Mouse (Mus musculus) c-Kit-negative CD71-positive TER-119-positive erythroid progenitor cells, embryonic 14.5 days (primary cell): ENCODE measurements around the gene Ldb2.

ENCODE experiments used
- DNase-seq: peaks from one replicate; pipeline ENCODE4 v3.0.0-alpha.2; 2013; ENCODE audit warnings: low read depth, low spot score

The Ldb2 gene

DNA sequence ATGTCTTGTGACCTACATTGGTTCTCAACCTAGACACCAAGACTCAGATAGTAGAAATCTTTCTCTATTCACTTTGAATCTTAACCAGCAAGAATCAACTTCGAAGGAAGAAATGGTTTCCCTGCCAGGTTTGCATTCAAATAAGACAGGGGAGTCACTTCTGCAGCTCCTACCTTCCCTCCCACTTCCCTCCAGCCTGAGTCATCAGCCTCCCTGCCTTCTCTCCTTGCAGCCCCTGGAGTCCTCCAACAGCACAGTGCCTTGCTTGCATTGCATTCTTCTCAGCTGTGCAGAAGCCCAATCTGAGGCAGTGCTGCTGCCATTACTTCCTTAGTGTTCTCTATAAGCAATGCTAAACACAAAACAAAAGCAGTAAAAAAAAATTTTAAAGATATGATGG, 79.6 kb downstream of the Ldb2 start:
- no peak for DNase-seq

DNA sequence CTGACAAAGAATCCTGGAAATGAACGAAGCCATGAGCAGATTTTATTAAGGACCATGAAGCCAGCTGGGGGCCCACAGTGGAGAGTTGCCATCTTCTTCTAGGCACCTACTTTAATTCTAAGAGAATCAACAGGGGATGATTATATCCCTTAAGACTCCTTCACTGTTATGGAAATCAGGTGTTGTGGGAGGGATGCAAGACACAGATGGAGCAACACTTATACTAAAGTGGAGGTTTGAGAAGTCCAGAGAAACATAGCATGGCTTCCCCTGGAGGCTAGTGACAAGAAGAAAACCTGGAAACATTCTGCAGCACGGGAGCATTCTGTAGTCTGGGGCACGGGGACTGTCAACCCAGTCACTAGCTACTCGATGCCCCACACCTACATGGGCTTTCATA, 85.0 kb downstream of the Ldb2 start:
- DNase-seq: no peak

DNA sequence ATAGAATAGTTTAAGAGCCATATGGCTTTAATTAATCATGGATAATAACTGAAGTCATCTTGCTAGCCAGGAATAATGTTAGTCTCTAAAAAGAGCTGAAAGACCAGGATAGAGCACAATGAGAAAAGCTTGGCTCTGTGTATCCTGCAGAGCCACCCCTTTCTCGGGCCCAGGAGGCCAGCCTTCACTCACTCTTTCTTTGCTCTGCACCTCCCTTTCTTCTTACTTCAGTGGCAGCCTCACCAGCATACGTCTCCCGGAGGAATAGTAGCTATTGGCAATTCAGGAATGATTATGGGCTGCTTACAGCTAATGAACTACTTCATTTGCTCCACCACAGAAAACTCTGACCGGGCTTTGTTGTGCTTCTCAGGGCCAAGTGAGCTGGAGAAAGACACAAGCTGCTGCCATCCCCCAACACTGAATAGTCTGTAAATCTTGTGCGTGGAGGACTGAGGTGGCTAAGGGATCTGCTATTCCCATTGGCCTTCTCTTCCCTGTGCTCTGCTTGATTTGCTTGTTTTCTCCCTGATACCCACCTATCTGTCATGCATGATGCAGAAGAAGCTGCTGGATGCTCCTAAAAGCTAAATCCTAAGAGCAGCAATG, 86.2 kb downstream of the Ldb2 start:
- no peak for DNase-seq

DNA sequence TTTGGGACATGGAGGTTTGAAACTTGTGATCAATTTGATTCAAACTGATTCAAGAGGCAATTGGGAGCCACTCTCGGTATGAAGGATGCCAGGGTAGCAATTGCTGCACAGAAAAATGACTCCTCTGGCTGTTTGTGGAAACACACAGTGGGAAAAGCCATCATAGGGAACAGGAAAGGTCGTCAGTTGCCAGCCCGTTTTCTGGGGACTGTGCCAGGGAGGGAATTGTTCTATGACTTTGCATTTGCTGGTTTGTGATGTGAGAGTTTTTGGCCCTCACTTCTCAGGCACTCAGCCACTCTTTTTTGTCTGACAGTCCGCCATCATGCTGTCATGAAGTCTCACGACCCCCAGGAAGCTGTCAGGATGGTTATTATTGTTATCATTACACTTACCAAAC, 88.3 kb downstream of the Ldb2 start:
- DNase-seq: no peak

DNA sequence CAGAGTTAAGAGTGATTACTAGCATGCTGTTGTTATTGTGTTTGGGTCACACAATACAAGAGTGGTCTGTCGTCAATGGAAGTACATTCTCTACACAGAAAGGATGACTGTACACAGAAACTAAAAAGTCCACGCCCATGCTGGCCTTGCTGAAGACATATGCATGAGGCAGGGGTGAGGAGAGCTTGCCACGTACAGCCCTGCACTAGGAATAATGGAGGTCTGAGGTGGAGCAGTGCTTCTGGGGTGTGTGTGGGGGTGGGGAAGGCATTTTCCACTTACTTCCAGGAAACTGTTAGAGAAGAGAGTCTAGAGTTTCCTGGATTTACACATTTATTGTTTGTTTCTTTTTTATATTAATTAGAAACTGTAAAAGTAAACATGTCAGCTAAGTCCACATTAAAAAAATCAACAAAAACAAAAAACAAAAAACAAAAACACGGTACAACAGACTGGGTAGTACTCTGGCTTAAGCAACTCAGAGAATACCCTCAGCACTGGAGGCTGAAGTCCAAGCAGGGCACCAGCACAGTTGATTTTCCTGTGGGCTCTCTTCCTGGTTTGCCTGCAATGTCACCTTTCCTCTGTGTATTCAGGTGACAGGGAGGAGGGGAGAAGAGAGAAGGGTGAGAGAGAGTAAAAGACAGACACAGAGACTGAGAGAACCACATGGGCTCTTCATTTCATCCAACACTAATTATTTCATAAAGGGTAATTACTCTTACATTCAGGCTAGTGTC, 89.2 kb downstream of the Ldb2 start:
- no peak for DNase-seq

DNA sequence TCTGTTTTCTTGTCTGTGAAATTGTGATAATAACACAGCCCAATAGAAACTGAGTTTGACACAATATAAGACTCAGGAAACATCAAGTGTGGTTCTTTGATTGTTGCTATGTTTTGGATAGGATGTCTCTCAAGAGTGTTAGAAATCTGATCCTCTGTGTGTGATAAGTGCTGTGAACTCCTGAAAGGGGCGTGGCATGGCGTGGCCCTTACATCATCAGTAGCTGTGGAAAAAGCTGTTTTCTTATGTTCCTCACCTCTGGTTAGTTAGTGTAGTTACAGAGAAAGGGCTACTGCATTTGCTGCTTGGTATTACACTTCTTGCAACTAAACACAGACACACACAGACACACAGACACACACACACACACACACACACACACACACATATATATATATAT, 90.2 kb downstream of the Ldb2 start:
- no peak for DNase-seq

DNA sequence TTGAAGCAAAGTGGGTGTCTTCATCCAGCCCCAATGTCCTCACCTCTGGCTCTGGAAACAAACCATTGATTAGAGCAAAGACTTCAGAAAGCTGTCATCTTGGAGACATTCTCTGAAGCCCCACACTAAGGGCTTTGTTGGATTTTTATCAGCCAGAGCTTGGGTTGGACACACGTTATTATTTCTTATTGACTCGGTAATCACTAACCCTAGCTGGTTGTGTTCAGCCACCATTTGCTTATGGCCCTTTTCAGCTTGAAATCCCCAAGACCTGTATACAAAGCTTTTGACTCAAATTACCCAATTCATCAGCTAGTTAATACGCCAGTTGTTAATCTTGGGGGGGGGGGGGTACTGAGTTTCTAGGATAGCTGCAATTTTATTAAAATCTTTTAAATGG, 91.5 kb downstream of the Ldb2 start:
- no peak for DNase-seq

DNA sequence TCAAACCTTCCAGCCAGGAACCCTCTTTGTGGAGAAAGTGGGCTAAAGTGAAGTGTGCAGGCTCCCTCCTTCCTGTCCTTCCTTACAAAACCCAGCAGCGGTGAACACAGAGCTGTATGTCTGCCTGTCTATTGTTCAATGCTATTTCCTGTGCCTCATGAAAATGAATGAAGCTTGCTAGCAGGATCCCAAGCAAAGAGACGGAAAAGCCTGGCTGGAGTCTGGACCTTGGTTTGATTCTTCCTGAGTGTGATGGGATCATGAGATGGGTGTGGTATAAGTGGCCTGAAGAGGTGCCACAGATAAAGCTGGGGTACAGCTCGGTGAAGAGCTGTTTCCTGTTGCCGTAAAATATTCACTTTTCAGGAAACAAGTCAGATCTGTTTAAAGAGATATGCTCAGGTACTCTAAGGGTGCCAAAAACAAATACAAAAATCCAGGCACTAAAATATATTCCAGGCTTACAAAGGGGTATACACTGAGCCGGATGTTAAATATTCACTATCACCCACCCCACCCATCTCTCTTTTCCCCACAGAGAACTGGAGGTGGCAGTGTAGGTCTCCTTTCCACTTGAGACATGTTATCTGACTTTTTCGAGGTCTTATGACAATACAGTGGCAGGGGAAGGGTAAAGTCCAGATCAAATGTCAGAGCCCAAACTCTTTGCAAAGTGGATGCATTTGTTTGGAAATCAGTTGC, 92.3 kb downstream of the Ldb2 start:
- DNase-seq: no peak

DNA sequence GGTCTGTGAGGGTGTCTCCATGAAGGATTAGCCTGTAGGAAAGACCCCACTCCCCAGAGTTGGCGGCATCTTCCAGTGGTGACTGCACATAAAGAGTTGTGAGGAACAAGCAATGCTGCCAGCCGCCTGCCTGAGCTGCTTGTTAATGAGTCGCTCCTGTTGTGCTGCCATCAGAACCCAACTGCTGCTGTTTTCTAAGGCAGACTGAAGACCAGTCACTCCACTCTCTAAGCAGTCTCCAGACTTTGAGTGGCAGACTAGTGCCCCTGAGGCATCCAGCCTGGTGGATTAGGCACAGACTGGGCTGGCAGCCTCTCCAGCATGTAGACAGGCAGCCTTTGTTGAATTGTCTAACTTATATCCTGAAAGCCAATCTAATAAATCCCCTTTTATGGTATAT, 101.5 kb downstream of the Ldb2 start:
- no peak for DNase-seq

DNA sequence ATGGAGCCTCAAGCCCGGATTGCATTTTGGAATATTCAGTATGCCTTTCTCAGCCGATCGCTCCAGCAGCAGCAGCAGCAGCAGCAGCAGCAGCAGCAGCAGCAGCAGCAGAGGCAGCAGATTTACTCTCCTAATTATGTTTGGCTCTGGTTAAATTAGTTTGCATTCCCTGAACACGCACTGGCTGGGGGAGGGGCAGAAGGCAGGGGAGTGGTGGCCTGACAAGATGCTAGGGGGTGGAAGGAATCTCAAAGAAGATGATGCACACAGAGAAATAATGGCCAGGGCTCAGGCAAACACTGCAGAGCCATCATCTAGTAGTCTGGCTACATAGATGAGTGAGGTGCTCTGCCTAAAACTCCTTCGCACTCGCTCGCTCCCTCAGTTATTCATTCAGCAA, 102.9 kb downstream of the Ldb2 start:
- no peak for DNase-seq

DNA sequence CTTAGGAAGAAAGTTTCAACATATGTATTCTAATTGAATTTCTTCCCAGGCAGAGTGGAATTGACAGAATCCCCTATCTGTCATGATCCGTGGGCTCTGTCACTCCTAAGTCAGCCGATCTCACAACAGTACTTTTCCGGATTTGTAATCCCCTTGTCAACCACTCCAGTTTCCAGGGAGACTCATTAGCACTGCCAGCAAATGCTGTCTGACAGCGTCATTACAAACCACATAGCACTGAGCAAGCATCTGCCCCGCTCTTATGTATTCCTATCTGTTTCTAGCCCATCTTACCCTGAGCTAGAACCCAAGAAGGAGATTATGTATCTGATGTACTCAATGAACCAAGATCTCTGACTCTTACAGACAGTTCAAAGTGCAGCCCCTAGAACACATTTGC, 105.8 kb downstream of the Ldb2 start:
- DNase-seq: no peak

DNA sequence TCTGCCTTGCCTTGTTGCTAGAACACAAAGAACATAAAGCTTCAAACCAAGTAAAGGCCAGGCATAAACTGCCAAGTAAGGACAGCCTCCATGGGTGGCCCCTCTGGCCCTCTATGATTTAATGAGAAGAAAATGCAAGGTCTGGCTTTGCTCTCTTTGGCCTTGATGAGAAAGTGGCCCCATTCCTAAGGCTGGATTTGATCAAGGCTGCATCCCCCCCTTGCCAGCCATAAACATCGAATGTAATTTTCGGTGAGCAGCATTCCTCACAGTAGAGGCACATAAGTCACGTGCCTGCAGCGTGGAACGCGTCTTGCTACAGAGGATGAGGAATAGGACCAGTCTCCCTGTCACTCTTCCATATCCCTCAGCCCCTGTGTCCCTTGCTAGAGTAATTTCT, 113.1 kb downstream of the Ldb2 start:
- DNase-seq: no peak

DNA sequence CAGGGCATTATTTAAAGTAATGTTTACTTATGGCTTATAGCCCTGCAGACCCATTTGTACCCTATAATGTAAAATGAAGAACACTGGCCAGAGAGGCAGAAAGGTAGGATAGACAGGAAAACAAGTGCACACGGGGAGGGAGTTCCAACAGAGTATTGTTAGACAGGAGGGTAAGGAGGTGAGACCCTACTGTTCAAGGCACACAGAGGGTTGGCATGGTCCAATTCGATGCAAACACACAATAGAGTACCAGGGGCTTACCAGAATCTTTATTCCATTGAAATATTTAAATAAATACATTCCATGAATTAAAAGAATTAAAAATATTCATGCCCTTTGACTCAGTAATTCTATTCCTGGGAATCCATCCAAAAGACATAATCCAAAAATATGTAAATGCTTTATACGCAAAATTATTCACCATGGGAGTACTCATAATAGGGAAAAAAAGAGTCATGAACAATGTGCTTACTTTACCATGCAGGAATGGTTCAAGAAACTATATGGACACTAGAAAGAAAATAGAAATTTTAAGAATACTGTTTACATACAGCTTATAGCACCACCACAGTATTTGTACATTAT, 118.3 kb downstream of the Ldb2 start:
- no peak for DNase-seq

DNA sequence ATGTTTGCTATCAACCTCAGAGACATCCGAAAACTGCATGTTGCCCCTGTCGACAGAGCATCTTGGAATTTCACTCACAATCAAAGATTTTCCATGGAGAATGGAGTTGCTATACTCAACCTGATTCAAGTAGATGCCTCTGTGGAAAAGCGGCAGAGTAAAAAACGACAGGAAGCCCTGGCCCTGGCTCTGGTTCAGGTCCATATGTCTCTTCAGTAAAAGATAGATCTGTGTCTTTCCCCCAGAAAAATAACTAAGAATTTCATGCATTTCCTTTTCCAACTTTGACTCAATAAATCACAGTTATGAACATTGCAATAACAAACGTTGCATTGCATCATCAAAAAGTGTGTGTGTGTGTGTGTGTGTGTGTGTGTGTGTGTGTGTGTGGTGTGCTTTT, 121.7 kb downstream of the Ldb2 start:
- DNase-seq: no peak

DNA sequence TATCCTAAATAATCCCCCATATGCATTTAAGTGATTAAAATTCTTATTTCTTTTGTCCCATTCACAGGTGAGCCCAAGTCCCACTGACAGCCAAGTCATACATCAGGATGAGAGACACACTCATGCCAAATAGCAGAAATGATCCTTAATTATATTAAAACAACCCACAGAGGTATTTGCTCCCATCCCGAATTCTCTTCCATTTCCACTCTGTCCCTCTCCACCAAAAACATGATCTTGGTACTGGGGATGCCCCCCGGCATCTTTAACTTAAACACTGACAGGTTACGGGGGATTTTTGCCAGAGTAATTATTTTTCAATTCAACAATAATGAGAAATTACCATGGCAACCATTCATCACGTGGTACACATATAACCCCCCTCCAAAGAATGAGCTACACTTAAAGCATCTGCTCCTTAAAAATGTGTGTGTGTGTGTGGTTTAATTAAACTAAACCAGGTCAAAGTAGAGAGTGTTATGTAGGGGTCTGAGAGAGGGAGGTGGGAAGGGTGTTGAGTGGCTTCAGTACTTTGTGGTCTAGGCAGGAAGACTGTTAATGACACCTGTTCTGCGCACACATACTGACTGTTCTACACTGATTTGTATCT, 123.2 kb downstream of the Ldb2 start:
- DNase-seq: no peak

DNA sequence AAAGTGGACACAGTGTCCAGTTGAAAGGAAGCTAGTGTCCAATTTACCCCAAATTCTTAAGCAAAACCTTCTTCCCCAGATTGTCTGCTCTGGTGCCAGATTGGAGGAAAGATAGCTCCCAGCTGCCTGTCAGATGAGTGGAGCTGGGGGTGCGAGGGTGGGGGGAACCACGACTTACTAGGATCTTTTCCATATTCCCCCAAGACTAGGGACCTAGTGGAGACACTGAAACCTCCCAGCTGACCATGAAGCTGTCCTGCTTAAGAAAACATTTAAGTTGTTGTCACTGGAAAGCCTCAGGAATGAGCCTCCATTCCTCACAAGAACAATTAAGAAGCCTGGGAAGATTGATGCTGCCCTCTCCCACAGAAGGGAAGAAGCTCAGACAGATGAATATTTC, 129.1 kb downstream of the Ldb2 start:
- no peak for DNase-seq

DNA sequence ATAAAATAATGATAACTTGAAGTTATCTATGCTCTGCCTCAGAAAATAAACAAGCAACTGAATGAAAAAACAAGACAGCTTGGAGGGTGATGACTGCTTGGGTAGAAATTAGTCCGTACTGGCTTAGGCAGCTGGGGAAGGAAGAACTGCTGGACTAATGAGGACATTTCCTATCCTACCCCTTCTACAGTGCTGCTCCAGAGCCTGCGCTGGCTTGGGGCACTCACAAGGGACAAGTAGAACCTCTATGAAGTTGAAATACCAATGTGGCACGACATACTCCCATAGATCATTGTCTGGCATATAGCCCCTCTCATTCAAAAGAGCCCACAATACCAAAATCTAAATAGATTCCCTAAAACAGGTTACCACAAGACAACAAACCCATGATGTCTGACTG, 131.6 kb downstream of the Ldb2 start:
- no peak for DNase-seq

DNA sequence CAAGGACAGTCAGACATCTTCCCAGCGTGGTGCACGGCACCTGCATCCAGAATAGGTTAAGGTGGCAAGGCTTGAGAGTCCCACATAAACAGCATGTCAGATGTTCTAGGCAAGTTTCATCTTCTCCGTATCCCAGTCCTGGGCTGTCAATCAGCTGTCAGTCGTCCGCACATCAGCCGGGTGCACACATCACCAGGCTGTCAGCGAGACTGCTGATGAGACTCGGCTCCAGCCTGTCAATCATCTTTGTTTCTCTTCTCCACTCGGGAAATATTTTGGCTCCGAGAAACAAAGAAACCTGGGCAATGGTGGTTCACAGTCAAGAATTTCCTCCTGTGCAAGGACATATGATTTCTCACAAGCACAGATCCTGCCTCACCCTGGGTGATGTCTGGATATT, 132.1 kb downstream of the Ldb2 start:
- DNase-seq: no peak

DNA sequence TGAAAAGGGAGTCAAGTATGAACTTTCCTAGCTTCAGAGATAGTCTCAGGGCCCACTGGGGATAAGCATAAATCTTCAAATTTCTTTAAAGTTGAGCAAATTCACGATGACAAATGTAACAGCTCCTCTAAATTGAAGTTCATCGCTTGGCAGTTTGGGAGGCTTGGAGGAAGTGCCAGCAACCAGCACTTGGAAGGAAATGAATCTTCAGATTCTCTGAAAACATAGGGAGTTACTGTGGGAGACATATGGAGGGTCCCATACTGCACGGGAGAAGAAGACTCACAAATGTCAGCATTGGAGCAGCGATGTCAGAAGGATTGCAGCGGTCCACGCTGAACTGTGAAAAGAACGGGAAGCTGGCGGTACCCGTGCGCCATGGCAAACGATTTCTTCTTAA, 139.8 kb downstream of the Ldb2 start:
- DNase-seq: no peak

DNA sequence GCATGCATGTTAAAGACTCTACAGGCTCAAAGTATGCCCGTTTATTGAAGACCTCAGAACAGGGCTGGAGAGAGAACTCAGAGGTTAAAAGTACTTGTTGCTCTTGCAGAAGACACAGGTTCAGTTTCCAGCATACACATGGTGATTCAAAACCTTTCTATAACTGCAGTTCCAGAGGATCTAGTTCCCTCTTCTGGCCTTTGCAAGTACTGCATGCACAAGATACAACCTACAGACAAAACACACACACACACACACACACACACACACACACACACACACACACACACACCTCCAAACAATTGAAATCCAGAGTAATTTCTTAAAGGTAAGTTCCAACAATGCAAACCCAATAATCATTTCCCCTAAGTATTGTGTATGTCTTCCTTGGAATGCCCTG, 142.8 kb downstream of the Ldb2 start:
- DNase-seq: no peak

DNA sequence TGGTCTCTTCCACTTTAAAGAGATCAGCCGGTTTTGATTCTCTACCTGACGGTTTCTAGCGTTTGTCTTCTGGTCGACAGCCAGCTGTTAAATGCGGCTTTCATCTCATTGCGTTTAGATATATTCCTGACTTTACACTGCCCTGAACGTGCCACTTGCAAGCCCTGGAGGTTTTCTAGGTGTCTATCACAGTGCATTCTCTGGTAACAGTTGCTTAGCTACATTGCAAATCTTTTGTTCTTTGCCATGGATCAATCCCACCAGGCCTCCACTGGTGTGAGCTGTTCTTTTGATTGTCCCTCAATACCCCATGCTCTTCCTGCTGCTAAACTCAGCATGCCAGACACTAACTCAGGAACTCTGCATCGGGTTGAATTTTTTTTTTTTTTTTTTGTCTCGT, 145.1 kb downstream of the Ldb2 start:
- no peak for DNase-seq

DNA sequence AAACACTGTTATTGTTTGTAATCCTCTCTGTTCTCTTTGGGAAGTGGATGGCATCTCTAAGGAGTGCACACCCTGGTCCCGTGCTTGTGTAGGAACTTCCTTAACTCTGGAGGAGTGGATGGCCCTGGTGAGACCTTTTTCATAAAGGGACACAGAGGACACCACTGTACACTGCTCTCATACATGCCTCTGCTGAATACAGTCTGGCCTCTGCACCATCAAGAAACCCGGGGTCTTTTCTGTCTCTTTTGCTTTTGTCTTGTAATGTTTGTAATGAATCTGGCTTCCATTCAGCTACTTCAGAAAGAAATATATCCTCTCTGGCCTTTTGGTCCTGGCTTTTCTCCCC, 152.7 kb downstream of the Ldb2 start:
- no peak for DNase-seq
